Mouse (Mus musculus) lung, postnatal 10 days (tissue): ENCODE results near the gene Nudcd2.
"Not testable (repeated sequence)": the region's sequence is repeated elsewhere in the genome, so short reads cannot be mapped to it uniquely, and the experiment has no call there.

Source experiments
- DNase-seq: peaks from one replicate; pipeline ENCODE4 v3.0.0; 2021

The Nudcd2 gene

DNA sequence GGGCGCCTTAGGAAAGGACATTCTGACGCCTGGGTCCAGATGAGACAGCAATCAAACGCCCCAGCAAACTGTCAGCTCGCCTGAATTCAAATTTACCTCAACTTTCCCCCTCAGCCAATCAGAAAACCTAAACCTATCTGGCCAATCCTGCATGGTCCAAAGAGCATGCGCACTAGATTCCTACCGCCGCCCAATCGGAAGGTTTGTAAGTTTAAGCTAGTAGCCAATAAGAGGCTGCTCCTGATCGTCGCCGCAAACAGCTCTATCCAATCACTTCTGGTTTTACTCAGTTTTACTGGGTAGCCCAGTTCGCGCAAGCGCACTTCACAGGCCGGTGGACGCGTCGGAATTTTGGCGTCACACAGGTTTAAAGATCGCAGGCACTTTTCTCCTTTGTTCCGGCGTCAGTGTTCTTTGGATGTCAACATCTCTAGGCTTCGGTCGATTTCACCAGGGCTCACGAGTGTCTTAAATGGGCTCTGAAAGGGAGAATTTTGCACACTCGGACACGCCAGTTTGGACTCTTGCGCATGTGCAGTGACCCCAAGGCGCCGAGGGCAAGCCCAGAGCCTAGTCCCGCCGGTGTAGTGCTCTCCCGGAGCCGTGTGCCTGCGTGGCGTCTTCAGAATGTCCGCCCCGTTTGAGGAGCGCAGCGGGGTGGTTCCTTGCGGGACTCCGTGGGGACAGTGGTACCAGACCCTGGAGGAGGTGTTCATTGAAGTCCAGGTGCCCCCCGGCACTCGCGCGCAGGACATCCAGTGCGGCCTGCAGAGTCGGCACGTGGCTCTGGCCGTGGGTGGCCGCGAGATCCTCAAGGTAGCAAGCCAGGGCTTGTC lies at the start of gene Nudcd2, which contains the start of gene Hmmr:
Gene Nudcd2, plus strand, starts transcription at position 329 of the 836 bp plus-strand sequence.
Gene Hmmr, minus strand, starts transcription at position 84 of the 836 bp plus-strand sequence.
- DNase-seq: peak; percentile 96

- no peak for DNase-seq
Observed at GRCm38 (mm10) chr11:40690444-40691127, 42.9 kb upstream of the Nudcd2 start.

- peak; percentile 52 for DNase-seq
Observed at GRCm38 (mm10) chr11:40692101-40692509, 41.4 kb upstream of the Nudcd2 start.

DNA sequence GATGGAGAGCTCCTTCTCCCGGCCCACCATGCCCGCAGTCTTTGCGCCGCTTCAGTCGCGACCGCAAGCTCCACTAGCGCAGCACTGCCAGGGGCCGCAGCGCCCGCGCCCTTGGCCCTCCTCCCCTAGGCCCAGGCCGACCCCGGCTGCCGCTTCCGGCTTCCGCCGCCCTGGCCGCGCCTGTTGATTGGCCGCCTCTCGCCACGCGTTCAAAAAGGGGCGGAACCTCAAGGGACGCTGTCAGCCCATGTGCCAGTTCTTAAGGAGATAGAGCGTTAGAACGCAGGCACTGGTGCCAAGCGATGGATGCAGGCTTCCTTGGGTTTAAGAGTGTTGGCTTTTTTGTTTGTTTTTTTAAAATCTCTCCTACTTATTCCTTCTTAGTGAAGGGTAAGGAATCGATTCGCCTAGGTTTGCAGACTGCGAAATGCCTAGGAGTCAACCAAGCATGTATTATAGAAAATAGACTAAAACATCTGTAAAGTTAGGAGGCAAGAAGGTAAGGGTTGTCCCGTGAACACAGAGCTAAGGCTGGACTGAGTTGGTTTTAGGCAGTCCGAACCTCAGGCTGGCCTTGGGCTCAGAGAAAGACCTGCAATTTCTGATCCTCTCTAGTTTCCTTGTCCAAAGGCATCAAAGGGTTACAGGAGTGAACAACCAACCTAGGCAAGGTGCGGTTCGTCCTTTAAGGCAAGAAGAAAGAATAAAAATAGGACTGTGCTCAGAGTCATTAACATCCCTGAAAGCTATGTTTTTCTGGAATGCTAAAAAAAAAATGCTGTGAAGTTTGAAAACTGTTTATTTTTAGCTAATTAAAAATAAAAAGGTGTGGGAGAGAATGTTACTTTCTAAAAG lies 40.7 kb upstream of the Nudcd2 start:
- peak; percentile 97 for DNase-seq

GRCm38 (mm10) chr11:40693366-40693951 lies 40.0 kb upstream of the Nudcd2 start:
- DNase-seq: peak; percentile 80

GRCm38 (mm10) chr11:40694311-40695087 lies 39.0 kb upstream of the Nudcd2 start:
- DNase-seq: peak; percentile 81

DNA sequence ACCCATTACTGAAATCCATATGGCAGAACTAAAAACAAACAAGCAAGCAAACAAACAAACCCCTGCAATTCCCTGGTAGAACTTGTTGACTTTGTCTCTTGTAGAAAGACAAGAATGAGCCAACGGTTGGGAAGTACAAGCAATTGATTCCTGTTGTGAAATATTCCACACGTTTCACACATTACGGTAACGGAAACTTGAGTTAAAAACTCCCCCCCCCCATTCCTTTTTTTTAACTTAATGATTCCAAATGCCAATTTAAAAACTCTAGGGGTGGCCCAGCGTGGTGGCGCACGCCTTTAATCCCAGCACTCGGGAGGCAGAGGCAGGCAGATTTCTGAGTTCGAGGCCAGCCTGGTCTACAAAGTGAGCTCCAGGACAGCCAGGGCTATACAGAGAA lies 38.4 kb upstream of the Nudcd2 start, which contains the start of gene Mat2b:
Gene Mat2b, minus strand, starts transcription at position 101 of the 400 bp plus-strand sequence.
- no peak for DNase-seq

- DNase-seq: not testable (repeated sequence)
Observed at GRCm38 (mm10) chr11:40709899-40710298, 23.6 kb upstream of the Nudcd2 start.

- DNase-seq: peak; percentile 41
Observed at GRCm38 (mm10) chr11:40713858-40714257, 19.6 kb upstream of the Nudcd2 start.

DNA sequence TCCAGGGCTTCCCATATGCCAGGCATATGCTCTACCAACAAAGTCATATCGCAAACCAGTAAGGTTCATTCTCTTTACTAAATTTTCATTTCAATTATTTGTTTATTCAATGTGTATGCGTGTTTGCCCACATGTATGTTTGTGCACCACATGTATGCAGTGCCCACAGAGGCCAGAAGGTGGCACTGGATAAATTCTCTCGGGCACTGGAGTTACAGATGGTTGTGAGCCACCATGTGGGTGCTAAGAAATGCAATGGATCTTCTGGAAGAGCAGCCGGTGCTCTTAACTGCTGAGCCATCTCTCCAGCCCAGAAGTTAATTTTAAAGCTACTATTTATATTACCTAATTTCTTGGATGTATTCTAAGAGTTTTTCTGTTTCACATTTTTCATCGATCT lies 17.9 kb upstream of the Nudcd2 start:
- no peak for DNase-seq

- no peak for DNase-seq
Observed at GRCm38 (mm10) chr11:40718324-40718723, 15.1 kb upstream of the Nudcd2 start.

- no peak for DNase-seq
Observed at GRCm38 (mm10) chr11:40732997-40733338, 499 bp upstream of the Nudcd2 start.

- DNase-seq: no peak
Observed at GRCm38 (mm10) chr11:40734251-40734752, 835 bp downstream of the Nudcd2 start.

DNA sequence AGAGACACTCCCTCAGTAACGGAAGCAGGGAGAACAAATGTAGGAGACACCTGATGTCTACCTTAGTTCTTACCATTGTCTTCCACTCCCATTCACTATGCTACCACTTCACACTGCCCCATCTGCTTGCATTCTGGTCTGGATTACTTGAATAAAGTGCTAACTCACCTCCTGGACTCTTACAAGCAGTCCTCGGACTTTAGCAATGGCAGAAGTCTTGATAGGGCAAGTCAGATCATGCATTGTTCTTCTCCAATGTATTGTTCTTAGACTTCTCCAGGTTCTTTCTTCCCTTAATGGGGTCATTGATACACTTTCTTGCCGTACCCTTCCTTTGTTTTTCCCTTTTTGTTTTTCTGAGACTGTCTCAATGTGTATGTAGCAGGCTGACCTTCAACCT lies 3.9 kb downstream of the Nudcd2 start:
- DNase-seq: no peak

- DNase-seq: no peak
Observed at GRCm38 (mm10) chr11:40741605-40742262, 8.3 kb downstream of the Nudcd2 start.

DNA sequence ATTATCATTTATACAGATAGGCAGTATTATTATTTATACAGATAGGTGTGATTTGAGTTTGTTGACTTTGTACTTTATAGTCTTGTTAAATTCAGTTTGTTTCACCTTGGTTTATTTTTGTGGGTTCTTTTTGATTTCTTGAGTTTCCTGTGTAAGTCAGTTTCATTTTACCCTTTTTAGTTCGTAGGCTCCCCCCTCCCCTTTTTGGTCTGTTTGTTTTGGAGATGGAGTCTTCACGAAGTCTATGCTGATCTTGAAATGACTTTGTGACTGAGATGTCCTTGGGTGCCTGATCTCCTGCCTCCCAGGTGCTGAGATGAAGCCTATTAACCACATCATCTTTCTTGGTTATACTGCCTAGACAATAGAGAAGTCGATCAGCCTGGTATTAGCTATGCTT lies 10.9 kb downstream of the Nudcd2 start:
- DNase-seq: no peak

DNA sequence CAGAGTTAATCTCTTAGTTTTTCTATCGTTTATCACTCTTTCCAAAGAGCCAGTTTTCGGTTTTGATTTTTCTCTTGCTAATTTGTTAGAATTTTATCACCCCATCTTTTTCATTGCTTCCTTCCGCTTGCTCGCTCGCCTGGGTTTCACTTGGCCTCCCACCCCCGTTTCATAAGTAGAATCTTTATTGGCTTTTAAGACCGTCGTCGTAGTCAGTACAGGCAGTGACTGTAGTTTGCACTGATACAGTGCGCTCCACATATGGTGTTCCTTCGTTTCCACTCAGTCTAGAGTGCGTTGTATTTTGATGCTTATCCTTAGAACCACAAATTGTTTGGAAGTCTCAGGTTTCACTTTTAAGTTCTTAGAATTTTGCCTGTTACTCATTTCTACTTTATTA lies 12.9 kb downstream of the Nudcd2 start:
- no peak for DNase-seq

DNA sequence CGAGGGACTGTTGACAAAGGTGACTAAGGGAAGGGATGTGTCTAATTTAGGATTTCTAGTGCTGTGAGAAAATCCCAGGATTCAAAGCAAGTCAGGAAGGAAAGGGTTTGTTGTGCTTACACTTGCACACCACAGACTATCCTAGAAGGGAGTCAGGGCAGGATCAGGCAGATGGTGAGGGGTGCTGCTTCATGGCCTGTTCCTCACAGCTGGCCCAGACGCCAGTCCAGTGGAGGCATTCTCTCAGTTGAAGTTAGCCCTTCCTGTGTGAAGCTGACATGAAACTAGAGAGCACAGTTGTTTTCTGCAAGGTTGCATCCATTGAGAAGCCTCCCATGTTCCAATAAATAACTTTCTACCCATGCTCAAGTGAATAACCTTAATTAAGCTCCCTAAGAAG lies 14.2 kb downstream of the Nudcd2 start:
- DNase-seq: no peak

DNA sequence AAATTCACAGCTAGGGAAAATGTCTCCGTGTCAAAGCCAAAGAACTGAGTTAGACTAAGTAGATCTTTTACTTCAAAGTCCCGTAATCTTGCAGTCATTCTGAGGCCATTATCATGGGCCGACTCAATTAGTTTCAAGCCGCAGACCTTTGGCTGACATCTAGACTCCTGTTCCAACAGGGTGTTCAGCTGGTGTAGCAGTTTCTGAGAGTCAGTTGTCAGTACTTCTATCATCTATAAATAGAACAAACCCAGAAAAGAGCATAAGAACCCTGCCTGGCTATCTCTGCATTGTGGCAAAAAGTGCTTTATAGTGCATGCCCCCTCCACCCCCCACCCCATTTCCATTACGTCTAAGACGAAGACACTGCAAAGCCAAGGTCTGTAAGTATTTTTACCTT lies 20.4 kb downstream of the Nudcd2 start:
- no peak for DNase-seq

GRCm38 (mm10) chr11:40754664-40755107 lies 21.2 kb downstream of the Nudcd2 start:
- DNase-seq: no peak

DNA sequence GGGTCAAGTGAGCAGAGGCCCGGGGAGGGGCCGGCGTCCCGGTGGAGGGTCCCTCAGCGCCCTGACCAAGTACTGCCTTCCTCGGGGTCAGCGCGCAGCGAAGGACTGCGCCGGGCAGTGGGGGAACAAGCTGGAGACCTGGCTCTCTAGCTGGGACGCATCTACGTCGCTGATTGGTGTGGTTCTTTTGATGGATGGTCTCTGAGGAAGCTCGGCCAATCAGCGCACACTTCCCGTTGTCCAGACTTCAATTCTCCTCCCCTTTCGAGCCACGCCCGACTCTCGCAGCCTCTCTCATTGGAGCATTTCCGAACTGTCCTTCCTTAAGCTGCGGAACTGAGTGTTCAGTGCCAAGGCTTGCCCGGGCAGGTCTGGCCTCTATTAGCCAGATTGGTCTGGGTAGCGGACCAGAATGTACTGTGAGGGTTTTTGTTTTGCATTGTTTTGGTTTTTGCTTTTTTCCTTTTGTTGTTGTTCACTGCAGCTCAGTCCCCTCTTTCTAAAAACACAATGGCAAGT lies 21.7 kb downstream of the Nudcd2 start, which contains the start of gene Ccng1:
Gene Ccng1, minus strand, starts transcription at position 203 of the 519 bp plus-strand sequence.
- DNase-seq: peak; percentile 97
